Mouse (Mus musculus) brain, embryonic 14.5 days (tissue): Measurements from ENCODE around the gene Gng8. TPM values are rescaled to one million over a fixed set of nuclear protein-coding genes. Genes with fewer than 3 reads are reported as not detected.

Experiments
- DNase-seq: peaks from one replicate; pipeline ENCODE4 v3.0.0-alpha.2; 2011; ENCODE audit warnings: low read depth
- CTCF ChIP-seq: fragments of 200-500 bp; IDR thresholded peaks from 2 replicates; pipeline ENCODE4 v1.5.1; 2012; ENCODE audit warnings: inconsistent platforms, mild to moderate bottlenecking, moderate library complexity, borderline replicate concordance; ENCODE audit not compliant: insufficient read depth, insufficient read length; ENCODE audit errors: extremely low read depth
- POLR2A ChIP-seq: fragments of 200-500 bp; IDR thresholded peaks from 2 replicates; pipeline ENCODE4 v1.6.1; 2012; ENCODE audit warnings: mild to moderate bottlenecking, inconsistent platforms, borderline replicate concordance; ENCODE audit not compliant: poor library complexity, insufficient read depth, insufficient read length, severe bottlenecking; ENCODE audit errors: extremely low read depth
- polyA plus RNA-seq: library from polyadenylated mRNA; depleted of rRNA; stranded (reverse); fragments of >200 nt; gene quantifications from 2 replicates; pipeline ENCODE4 v1.2.3, GENCODE M21; 2012

The Gng8 gene
- polyA plus RNA-seq, 1 experiment: 11.5 TPM

DNA sequence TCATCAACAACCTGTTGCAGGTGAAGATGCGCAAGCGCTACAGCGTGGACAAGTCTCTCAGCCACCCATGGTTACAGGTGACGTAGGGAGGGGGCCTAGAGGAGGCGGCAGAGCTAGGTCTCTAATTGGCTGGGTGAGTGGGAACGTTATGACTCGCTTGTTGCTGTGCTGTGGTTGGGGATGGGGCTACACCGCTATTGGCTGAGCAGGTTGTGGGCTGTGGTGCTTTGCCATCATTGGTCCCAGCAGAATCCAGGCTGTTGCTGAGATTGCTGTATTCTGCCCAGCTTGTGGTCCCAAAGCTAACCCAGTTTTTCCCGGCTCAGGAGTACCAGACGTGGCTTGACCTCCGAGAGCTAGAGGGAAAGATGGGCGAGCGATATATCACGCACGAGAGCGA lies 22.1 kb upstream of the Gng8 start:
- peak; percentile 97 for DNase-seq
- no peak for TF ChIP-seq POLR2A
- no peak for TF ChIP-seq CTCF

DNA sequence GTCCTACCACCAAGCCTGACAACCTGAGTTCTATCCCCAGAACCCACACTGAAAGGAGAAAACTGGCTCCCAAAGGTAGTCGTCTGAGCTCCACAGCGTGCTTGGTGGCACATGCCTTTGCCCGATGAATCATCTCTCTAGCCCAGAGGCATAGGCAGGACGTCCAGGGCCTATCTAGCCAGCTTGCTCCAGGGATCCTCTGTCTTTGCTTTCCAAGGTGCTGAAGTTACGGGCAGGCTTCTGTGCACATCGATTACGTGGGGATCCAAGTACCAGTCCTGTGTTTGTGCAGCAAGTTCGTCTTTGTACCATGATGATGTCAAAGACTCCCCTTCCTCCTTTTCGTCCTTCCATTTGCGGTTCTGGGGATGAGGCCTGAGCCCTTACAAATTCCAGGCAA lies 20.0 kb upstream of the Gng8 start:
- TF ChIP-seq CTCF (no peak), POLR2A (no peak)
- DNase-seq: no peak

DNA sequence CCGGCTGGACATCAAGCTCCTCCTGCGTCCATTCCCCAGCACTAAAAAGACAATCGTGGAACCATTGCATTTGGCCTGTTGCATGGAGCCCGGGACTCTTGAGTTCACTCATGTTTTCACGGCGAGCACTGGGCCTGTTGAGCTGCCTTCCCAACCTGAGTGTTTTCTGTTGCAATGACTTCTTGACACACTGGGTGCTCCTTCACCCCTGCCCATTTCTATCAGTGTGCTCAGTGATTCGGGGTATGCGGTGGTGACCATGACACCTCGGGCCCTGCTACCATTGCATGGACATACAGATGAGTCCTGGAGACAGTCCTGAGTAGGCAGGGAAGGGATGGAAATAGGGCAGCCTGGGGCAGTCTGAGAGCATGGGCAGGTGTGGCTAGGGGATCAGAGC lies 19.1 kb upstream of the Gng8 start:
- no peak for DNase-seq
- TF ChIP-seq POLR2A (no peak), CTCF (no peak)

DNA sequence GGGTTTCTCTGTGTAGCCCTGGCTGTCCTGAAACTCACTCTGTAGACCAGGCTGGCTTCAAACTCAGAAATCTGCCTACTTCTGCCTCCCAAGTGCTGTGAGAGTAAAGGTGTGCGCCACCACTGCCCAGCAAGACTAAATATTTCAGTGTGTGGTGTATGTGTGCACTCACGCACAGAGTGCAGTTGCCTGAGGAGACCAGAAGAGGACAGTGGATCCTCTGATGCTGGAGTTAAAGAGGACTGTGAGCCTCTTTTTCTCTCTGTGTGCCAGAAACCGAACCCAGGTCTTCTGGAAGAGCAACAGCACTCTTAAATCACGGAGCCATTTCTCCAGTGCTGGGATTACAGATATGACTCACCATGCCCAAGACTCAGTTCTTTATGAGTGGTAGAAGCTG lies 18.2 kb upstream of the Gng8 start:
- TF ChIP-seq POLR2A: no peak
- TF ChIP-seq CTCF: no peak
- no peak for DNase-seq

DNA sequence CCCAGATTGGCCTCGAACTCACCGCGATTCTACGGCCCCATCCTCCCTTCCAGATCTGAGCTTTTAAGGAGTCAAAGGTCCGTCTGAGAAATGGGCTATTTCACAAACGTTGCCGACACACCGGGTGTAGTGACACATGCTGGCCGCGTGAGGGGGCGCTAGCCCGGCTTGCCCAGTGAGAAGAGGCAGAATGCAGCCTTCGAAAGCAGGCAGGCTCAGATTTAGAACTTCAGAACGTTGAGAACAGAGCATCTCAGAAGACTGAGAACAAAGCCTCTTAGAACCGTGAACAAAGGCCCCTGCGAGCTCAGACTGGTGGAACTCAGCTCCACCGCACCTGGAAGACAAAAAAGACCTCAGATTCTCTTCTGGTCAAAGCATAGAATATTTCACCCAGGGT lies 17.4 kb upstream of the Gng8 start:
- peak; percentile 88 for DNase-seq
- TF ChIP-seq POLR2A (no peak), CTCF (peak; percentile 92)

DNA sequence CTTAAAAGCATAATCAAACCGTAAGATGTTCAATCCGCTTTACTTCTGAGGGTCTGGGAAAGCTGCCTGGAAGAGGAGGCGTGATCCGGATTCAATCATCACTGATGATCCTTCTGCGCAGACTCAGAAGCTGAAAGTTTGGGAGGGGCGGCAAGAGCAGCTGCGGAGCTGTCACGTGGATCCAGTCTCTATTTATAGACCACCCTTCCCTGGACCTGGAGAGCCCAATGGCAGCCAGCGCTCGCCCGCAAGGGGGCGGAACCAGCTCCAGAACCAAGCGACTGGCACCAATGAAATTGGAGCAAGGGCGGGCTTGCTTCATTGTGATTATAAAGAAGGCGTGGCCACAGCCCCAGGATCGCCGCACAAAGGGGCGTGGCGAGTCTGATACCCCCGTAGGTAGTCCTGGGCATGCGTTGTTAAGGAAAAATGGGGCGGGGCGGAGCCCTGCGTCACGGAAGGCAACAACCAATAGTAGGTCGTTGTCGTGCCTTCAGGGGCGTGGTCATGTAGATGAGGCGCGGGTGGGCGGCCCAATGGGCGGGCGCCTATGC lies 16.8 kb upstream of the Gng8 start:
- peak; percentile 100 for DNase-seq
- TF ChIP-seq CTCF (peak; percentile 9; the same call in 1 of the 2 replicates), POLR2A (no peak)

DNA sequence AGATGAGACGGTGACA lies 16.5 kb upstream of the Gng8 start, which contains the start of gene Dact3:
Dact3 (plus strand) TSS at position 8 of the 16 bp plus-strand sequence.
- no peak for TF ChIP-seq POLR2A
- no peak for TF ChIP-seq CTCF
- DNase-seq: no peak

DNA sequence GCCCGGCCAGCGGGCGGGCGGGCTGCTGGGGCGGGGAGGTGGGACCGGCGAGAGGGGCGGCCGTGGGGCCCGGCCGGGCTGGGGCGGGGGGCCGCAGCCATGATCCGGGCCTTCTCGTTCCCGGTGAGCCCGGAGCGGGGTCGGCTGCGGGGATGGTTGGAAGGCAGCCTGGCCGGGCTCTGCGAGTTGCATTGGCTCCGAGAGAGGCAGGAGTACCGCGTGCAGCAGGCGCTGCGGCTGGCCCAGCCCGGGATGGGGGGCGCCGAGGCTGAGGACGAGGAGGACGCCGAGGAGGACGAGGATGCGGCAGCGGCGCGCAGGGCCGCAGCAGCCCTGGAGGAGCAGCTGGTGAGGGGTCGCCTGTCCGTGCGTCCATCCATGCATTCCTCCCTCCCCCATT lies 16.3 kb upstream of the Gng8 start:
- DNase-seq: no peak
- TF ChIP-seq POLR2A (peak; percentile 83), CTCF (no peak)

DNA sequence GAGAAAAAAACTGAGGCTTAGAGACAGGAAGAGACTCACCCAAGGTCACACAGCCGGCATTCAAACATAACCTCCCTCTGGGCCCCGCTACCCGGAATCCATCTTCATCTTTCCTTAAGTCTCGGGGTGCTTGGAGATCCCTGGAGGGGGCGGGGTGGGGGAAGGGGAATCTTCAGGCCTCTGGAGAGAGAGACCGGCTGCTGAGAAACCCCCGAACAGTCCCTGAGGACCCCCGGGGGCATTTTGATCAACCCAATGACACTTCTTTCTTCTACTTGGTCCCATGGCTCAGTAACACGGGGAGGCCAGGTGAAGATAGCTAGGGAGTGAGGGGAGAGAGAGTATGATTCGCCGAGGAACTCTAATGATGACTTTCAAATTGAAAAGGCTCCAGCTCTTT lies 15.6 kb upstream of the Gng8 start:
- no peak for TF ChIP-seq POLR2A
- TF ChIP-seq CTCF: no peak
- DNase-seq: peak; percentile 30

DNA sequence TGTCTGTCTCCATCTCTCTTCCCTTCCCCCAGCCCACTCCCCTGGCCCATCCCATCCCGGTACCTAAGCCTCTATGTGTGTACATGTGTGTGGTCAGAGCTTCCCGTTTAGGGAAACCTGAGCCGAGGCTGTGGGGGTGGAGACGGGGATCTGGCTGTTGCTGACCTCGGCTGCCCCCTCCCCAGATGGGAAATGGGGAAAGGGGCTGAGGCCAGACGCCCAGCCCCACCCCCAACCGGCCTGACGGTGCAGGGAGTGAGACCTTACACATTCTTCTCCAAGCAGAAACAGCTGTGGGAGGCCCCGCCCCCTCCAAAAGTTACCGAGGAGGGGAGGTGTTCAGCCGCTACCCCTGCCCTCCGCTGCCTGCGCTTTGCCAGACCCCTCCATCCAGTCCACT lies 15.0 kb upstream of the Gng8 start:
- TF ChIP-seq POLR2A (no peak), CTCF (no peak)
- DNase-seq: no peak

DNA sequence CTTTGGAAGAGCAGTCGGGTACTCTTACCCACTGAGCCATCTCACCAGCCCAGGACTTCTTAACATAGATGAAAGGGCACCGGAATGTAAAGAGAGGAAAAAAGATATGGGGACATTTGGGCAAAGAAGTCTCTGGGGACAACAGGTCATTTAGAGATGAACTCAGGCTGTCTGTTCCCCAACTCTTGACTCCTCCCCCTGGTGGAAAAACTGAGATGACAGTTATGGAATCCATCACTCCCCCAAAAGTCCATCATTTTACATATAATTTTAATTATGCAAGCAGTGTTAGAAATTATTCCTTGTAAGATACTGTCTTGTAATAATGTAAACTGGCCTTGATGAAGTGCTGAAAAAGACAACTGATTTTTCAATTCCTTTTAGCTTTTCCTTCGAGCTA lies 13.9 kb upstream of the Gng8 start:
- DNase-seq: no peak
- TF ChIP-seq POLR2A (no peak), CTCF (no peak)

DNA sequence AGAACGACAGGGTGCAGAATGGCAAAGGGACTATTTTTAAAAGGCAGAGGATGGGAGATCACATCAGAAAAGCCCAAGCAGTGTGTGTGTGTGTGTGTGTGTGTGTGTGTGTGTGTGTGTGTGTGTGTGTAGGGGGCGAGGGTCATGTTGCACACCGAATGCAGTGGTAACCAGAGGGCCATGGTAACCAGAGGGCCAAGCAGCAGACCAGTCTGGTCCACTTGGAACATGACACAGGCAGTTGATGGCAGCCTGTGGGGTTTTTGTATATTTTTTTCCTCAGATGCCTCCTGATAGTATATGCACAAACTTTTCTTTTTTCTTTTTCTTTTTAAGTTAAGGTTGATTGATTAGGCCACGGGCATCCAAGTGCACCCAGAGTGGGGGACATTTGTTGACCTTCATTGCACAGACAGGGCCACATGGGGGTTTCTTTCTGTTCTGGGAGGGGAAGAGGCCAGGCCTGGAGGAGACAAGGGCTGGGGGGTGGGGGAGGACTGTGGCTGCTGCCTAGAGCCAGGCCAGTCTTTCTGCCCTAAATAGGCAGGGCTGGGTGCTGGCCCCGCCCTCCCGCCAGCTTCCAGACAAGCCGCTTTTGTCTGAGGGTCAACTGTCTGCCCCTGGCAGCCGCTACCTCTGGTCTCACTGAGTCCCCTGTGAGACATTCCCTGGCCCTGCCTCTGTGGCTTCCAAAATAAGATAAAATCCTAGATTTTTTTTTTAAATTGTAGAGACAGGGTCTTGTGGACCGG lies 11.6 kb upstream of the Gng8 start:
- DNase-seq: peak; percentile 87
- TF ChIP-seq CTCF (no peak), POLR2A (no peak)
